Comparison of ENCODE assay signal across 10 mouse cellular contexts in genomic region chr9:110293254-110293718, GRCm38 (mm10). TPM values are rescaled to one million over a fixed set of nuclear protein-coding genes. Genes with fewer than 3 reads are reported as not detected.
DNase-seq lines count a peak whose midpoint lies in the region; ATAC-seq and TF ChIP-seq lines count a peak whose summit lies in the region.
"Had no signal": no experiment of that assay in that cellular context is flagged by ENCODE, and none has a peak within 500 bp of the region (broad histone marks: within the 10 kb centered on the region; RNA-seq: fewer than 3 reads in every experiment).

No protein-coding gene starts in this region.

- peak overlapping the region; percentile 90 for H3K27ac ChIP-seq in left cerebral cortex, adult 2 months
- peak overlapping the region; percentile 61; the same call in 1 of the 2 replicates for H3K27ac ChIP-seq in hindbrain, embryonic 15.5 days (replicated peaks)
- peak overlapping the region; percentile 20; the same call in 1 of the 2 replicates for H3K27ac ChIP-seq in midbrain, embryonic 13.5 days
- H3K27ac ChIP-seq in kidney, embryonic 15.5 days: no peak overlapping the region
- H3K27ac ChIP-seq: limb, embryonic 10.5 days had no signal

- H3K9ac ChIP-seq in hindbrain, embryonic 15.5 days: no peak overlapping the region
- no peak overlapping the region for H3K9ac ChIP-seq in midbrain, embryonic 13.5 days (replicated peaks)
- H3K9ac ChIP-seq in kidney, embryonic 15.5 days: no peak overlapping the region

- no peaks in the 10 kb centered on the region for H3K27me3 ChIP-seq in hindbrain, embryonic 15.5 days
- H3K27me3 ChIP-seq in midbrain, embryonic 13.5 days: no peaks in the 10 kb centered on the region
- no peaks in the 10 kb centered on the region for H3K27me3 ChIP-seq in kidney, embryonic 15.5 days

- TF ChIP-seq CTCF in left cerebral cortex, adult 2 months (IDR thresholded peaks at IDR 0.05): no peak

- DNase-seq in left cerebral cortex, adult 2 months (ENCODE audit: extremely low spot score in 1 of 2, low spot score in 2 of 2): peak; percentile 43 to 44
- DNase-seq in left cerebral cortex, adult 11 months (ENCODE audit: low spot score): no peak
- DNase-seq in testis, postnatal 10 days (ENCODE audit: low spot score): peak; percentile 64
- no peak for DNase-seq in heart, adult 8-10 months (ENCODE audit: low spot score)
- DNase-seq: kidney, adult 2 months; lung, adult 18-20 months had no signal

- no peak overlapping the region; the same call in 1 of the 2 replicates for H3K4me2 ChIP-seq in hindbrain, embryonic 15.5 days
- no peak overlapping the region for H3K4me2 ChIP-seq in midbrain, embryonic 13.5 days (replicated peaks)
- H3K4me2 ChIP-seq in kidney, embryonic 15.5 days: no peak overlapping the region

- no peaks in the 10 kb centered on the region for H3K36me3 ChIP-seq in hindbrain, embryonic 15.5 days
- no peaks in the 10 kb centered on the region for H3K36me3 ChIP-seq in midbrain, embryonic 13.5 days
- no peaks in the 10 kb centered on the region for H3K36me3 ChIP-seq in kidney, embryonic 15.5 days
- H3K36me3 ChIP-seq: limb, embryonic 10.5 days had no signal

- ATAC-seq in hindbrain, embryonic 15.5 days (ENCODE audit: low FRiP score, low read depth): peak; percentile 49; the same call in 1 of the 2 replicates
- ATAC-seq in midbrain, embryonic 13.5 days: no peak
- no peak for ATAC-seq in kidney, embryonic 15.5 days (replicated peaks; ENCODE audit: low FRiP score)

- H3K9me3 ChIP-seq in hindbrain, embryonic 15.5 days: no peaks in the 10 kb centered on the region
- no peaks in the 10 kb centered on the region for H3K9me3 ChIP-seq in midbrain, embryonic 13.5 days
- H3K9me3 ChIP-seq in kidney, embryonic 15.5 days (replicated peaks): no peaks in the 10 kb centered on the region
- H3K9me3 ChIP-seq: limb, embryonic 10.5 days had no signal

- intact Hi-C loops in left cerebral cortex, adult 2 months (cut with DNase I): loop anchor here (2.0 to 5.0 kb wide), 3 partner anchors 48 to 122 kb away; no protein-coding TSS in a partner anchor

- H3K4me1 ChIP-seq in hindbrain, embryonic 15.5 days (replicated peaks): peaks cover 7% of the 10 kb centered on the region
- peaks cover 20% of the 10 kb centered on the region for H3K4me1 ChIP-seq in midbrain, embryonic 13.5 days (replicated peaks)
- no peaks in the 10 kb centered on the region for H3K4me1 ChIP-seq in kidney, embryonic 15.5 days
- H3K4me1 ChIP-seq: limb, embryonic 10.5 days had no signal

- 42% methylated on average over 12 of the region's 12 CpGs for WGBS in hindbrain, embryonic 15.5 days
- 51% methylated on average over 12 of the region's 12 CpGs for WGBS in midbrain, embryonic 13.5 days
- 63% methylated on average over 12 of the region's 12 CpGs for WGBS in kidney, embryonic 15.5 days

- peak overlapping the region; percentile 41 for H3K4me3 ChIP-seq in left cerebral cortex, adult 2 months
- no peak overlapping the region for H3K4me3 ChIP-seq in hindbrain, embryonic 15.5 days
- H3K4me3 ChIP-seq in midbrain, embryonic 13.5 days (replicated peaks): no peak overlapping the region
- H3K4me3 ChIP-seq in kidney, embryonic 15.5 days (replicated peaks): no peak overlapping the region
- H3K4me3 ChIP-seq: limb, embryonic 10.5 days had no signal

RNA-seq across cellular contexts. Expression of gene Elp6, which starts 11.7 kb away (rescaled TPM):
- total RNA-seq in left cerebral cortex, adult 2 months (2021): 10 to 100 TPM in 1 of 2 experiments, 1 to 10 TPM in 1; 9.1 to 14.1 TPM
- 41.8 and 42.1 TPM in 2 replicates for polyA plus RNA-seq in hindbrain, embryonic 15.5 days (2015; fragmentation: Nextera tagmentation; extraction: Ambion mirVana)
- 46.1 and 46.2 TPM in 2 replicates for polyA plus RNA-seq in midbrain, embryonic 13.5 days (2015; fragmentation: Nextera tagmentation; extraction: Ambion mirVana)
- total RNA-seq in heart, adult 8-10 months (2022): 1 to 10 TPM; 2.6 to 3.3 (median 3.1) TPM
- polyA plus RNA-seq in kidney, embryonic 15.5 days (2015; fragmentation: Nextera tagmentation; extraction: Ambion mirVana): 28.8 and 29.9 TPM in 2 replicates

RNA-seq across cellular contexts. Expression of gene Scap, which starts 39.8 kb away (rescaled TPM):
- 100 to 1,000 TPM in 1 of 2 experiments, 10 to 100 TPM in 1; 97.0 to 107 TPM for total RNA-seq in left cerebral cortex, adult 2 months (2021)
- polyA plus RNA-seq in hindbrain, embryonic 15.5 days (2015; fragmentation: Nextera tagmentation; extraction: Ambion mirVana): 60.6 and 63.3 TPM in 2 replicates
- 40.6 and 41.9 TPM in 2 replicates for polyA plus RNA-seq in midbrain, embryonic 13.5 days (2015; fragmentation: Nextera tagmentation; extraction: Ambion mirVana)
- total RNA-seq in heart, adult 8-10 months (2022): 10 to 100 TPM; 23.7 to 34.9 (median 29.3) TPM
- 37.9 and 38.8 TPM in 2 replicates for polyA plus RNA-seq in kidney, embryonic 15.5 days (2015; fragmentation: Nextera tagmentation; extraction: Ambion mirVana)

RNA-seq across cellular contexts. Expression of gene Cspg5, which starts 49.7 kb away (rescaled TPM):
- total RNA-seq in left cerebral cortex, adult 2 months (2021): 100 to 1,000 TPM; 352 to 356 TPM
- polyA plus RNA-seq in hindbrain, embryonic 15.5 days (2015; fragmentation: Nextera tagmentation; extraction: Ambion mirVana): 181 and 199 TPM in 2 replicates
- polyA plus RNA-seq in midbrain, embryonic 13.5 days (2015; fragmentation: Nextera tagmentation; extraction: Ambion mirVana): 58.9 and 70.2 TPM in 2 replicates
- total RNA-seq in heart, adult 8-10 months (2022): under 1 TPM; 0.12 to 0.41 (median 0.19) TPM
- polyA plus RNA-seq in kidney, embryonic 15.5 days (2015; fragmentation: Nextera tagmentation; extraction: Ambion mirVana): 2.1 and 2.9 TPM in 2 replicates

Comparison
In these comparisons a context has a peak if more than half of its experiments do, and no peak if none do; other contexts are left out.
1. DNase-seq: peak in left cerebral cortex, adult 2 months (2 of 2) and testis, postnatal 10 days (single experiment); none in left cerebral cortex, adult 11 months (single experiment) and heart, adult 8-10 months (single experiment).
2. RNA of gene Cspg5, which starts 49.7 kb away (polyA plus RNA-seq): 181 to 199 TPM in hindbrain, embryonic 15.5 days and 58.9 to 70.2 TPM in midbrain, embryonic 13.5 days; 2.1 to 2.9 TPM in kidney, embryonic 15.5 days; every median in the first group is over 10 times any median in the second.